Mouse (Mus musculus) G1E (cell line): ENCODE measurements around the gene H2al1b.

Source experiments
- CTCF ChIP-seq: IDR thresholded peaks from 2 replicates; pipeline ENCODE4 v1.5.1; 2012; ENCODE audit warnings: low read depth, low read length, inconsistent platforms, mixed read lengths
- GATA1 ChIP-seq: IDR thresholded peaks from 2 replicates; pipeline ENCODE4 v1.6.1; 2012; ENCODE audit warnings: borderline replicate concordance, low read length, inconsistent platforms, mixed read lengths
- GATA2 ChIP-seq: IDR thresholded peaks from 2 replicates; pipeline ENCODE4 v1.6.1; 2012; ENCODE audit warnings: low read depth, low read length, inconsistent platforms, borderline replicate concordance
- POLR2AphosphoS5 ChIP-seq: IDR thresholded peaks from 2 replicates; pipeline ENCODE4 v1.6.1; 2012; ENCODE audit warnings: low read depth, low read length, inconsistent platforms; ENCODE audit not compliant: insufficient replicate concordance
- TAL1 ChIP-seq: conservative IDR thresholded peaks from 2 replicates; pipeline ENCODE4 v1.6.1; 2012; ENCODE audit warnings: low read depth, low read length, inconsistent platforms, mixed read lengths

DNA sequence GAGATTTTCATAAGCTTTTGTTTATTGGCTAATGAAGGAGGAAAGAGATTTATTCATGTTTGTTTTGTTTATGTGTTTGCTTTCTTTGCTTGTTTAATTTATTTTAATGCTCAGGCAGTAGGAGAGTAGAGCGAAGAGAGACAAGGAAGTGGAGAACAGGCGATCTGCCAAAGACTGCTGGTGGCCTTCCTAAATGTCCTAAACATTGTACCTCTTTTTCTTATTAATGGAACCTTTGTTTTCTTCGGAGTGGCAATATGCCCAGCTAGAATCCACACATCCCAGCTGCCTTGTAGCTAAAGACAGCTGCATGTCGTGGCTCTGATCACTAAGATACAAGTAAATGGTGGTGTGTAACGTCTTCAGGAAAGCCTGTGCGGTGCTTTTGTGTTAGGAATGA is 25.1 kb upstream of the H2al1b start:
- TF ChIP-seq CTCF: no peak
- no peak for TF ChIP-seq POLR2AphosphoS5
- TF ChIP-seq TAL1: no peak
- TF ChIP-seq GATA1: no peak
- no peak for TF ChIP-seq GATA2
